Mouse (Mus musculus) frontal cortex, postnatal 10 days (tissue): ENCODE results near the gene H2-T22.
"Not testable (repeated sequence)": the region's sequence is repeated elsewhere in the genome, so short reads cannot be mapped to it uniquely, and the experiment has no call there.

Experiments used
- DNase-seq, 2 experiments: peaks; one replicate each; pipeline ENCODE4 v3.0.0; 2022; ENCODE audit warnings: low spot score in 2 of 2, mixed read lengths in 1 of 2

Gene H2-T22

GRCm38 (mm10) chr17:36042610-36043169, at the start of gene H2-T22, which contains the start of gene Gm6034:
Gene H2-T22, minus strand, starts transcription at chr17:36042747.
Gene Gm6034, plus strand, starts transcription at chr17:36042961.
- peak; percentile 62 to 68 for DNase-seq

- not testable (repeated sequence) for DNase-seq
Observed at GRCm38 (mm10) chr17:36091933-36092332, 49.4 kb upstream of the H2-T22 start.

GRCm38 (mm10) chr17:36085976-36086375, 43.4 kb upstream of the H2-T22 start:
- not testable (repeated sequence) for DNase-seq

- no peak for DNase-seq
Observed at GRCm38 (mm10) chr17:36083870-36084451, 41.4 kb upstream of the H2-T22 start.

- DNase-seq = peak in 1 of 2 experiments; percentile 21
Observed at GRCm38 (mm10) chr17:36083266-36083869, 40.8 kb upstream of the H2-T22 start.

GRCm38 (mm10) chr17:36082519-36083232, 40.1 kb upstream of the H2-T22 start:
- DNase-seq = not testable (repeated sequence)

- not testable (repeated sequence) for DNase-seq
Observed at GRCm38 (mm10) chr17:36081901-36082300, 39.4 kb upstream of the H2-T22 start.

- peak; percentile 56 to 84 for DNase-seq
Observed at GRCm38 (mm10) chr17:36060829-36061228, 18.3 kb upstream of the H2-T22 start.

- not testable (repeated sequence) for DNase-seq
Observed at GRCm38 (mm10) chr17:36058362-36058761, 15.8 kb upstream of the H2-T22 start, which contains the start of gene Gm11127. Gene Gm11127, minus strand, starts transcription at chr17:36058371.

- DNase-seq = not testable (repeated sequence)
Observed at GRCm38 (mm10) chr17:36057927-36058326, 15.4 kb upstream of the H2-T22 start.

- DNase-seq = no peak
Observed at GRCm38 (mm10) chr17:36043286-36043685, 739 bp upstream of the H2-T22 start.

GRCm38 (mm10) chr17:36042055-36042454, 492 bp downstream of the H2-T22 start:
- not testable (repeated sequence) for DNase-seq

- not testable (repeated sequence) for DNase-seq
Observed at GRCm38 (mm10) chr17:36040604-36041003, 1.9 kb downstream of the H2-T22 start.

GRCm38 (mm10) chr17:36036126-36036525, 6.4 kb downstream of the H2-T22 start:
- not testable (repeated sequence) for DNase-seq

GRCm38 (mm10) chr17:36035010-36035638, 7.4 kb downstream of the H2-T22 start:
- not testable (repeated sequence) for DNase-seq

- DNase-seq = not testable (repeated sequence)
Observed at GRCm38 (mm10) chr17:36034524-36034923, 8.0 kb downstream of the H2-T22 start.

GRCm38 (mm10) chr17:36032351-36032875, 10.1 kb downstream of the H2-T22 start, which contains the start of gene H2-T23:
Gene H2-T23, minus strand, starts transcription at chr17:36032855.
- not testable (repeated sequence) for DNase-seq

GRCm38 (mm10) chr17:36031583-36032331, 10.8 kb downstream of the H2-T22 start:
- DNase-seq = not testable (repeated sequence)

- DNase-seq = not testable (repeated sequence)
Observed at GRCm38 (mm10) chr17:36030703-36031582, 11.6 kb downstream of the H2-T22 start.
